Mouse (Mus musculus): ENCODE measurements around the gene Gm3002.
"Not testable (repeated sequence)": the region's sequence is repeated elsewhere in the genome, so short reads cannot be mapped to it uniquely, and the experiment has no call there.

Gene Gm3002

GRCm38 (mm10) chr14:3809774-3810173 lies at the start of gene Gm3002:
Gene Gm3002 (plus strand): TSS chr14:3810074.
- not testable (repeated sequence) for DNase-seq (ENCODE audit: low spot score in 2 of 2)

DNA sequence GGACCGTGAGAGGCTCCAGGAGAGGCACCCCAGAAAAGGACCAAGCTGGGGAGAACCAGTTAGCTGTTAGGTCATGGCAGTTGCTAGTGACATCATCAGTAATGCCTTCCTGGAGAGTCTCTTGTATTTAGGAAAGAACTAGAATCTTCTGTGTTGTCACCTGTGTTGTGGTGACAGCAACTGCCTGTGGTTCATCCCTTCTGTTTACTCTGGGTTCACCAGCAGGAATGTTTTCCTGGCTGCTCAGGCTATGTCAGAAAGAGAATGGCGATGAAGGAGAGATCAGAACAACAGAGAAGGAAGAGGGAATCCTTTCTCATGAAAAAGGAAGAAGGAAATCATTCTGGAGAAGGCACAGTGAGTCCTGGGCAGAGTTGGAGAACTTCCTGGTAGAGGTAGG lies 36.1 kb downstream of the Gm3002 start, which contains the start of gene Gm3033:
Gene Gm3033 (plus strand): TSS at position 301 of the 400 bp plus-strand sequence.
- DNase-seq (ENCODE audit: low spot score in 2 of 2): not testable (repeated sequence)

DNA sequence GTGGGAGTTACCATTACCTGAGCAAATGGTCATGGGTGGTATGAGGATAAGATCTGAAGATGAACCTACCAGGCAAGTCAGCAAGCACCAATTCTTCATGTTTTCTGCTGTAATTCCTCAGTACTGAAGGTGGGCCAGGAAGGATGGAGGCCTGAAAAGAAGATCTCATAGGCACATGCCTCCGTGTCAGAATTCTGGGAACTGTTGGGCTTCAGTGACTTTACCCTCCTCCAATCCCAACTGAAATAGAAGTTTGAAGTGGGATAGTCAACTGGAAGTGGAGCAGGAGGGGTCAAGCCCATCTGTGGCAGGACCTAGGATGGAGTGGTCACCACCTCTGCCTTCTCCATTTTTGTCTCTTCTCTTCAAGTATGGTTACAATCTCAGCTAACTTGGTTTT lies 74.0 kb downstream of the Gm3002 start, which contains the start of gene Gm2916:
Gene Gm2916 (plus strand): TSS at position 301 of the 400 bp plus-strand sequence.
- not testable (repeated sequence) for DNase-seq (ENCODE audit: low spot score in 2 of 2)

DNA sequence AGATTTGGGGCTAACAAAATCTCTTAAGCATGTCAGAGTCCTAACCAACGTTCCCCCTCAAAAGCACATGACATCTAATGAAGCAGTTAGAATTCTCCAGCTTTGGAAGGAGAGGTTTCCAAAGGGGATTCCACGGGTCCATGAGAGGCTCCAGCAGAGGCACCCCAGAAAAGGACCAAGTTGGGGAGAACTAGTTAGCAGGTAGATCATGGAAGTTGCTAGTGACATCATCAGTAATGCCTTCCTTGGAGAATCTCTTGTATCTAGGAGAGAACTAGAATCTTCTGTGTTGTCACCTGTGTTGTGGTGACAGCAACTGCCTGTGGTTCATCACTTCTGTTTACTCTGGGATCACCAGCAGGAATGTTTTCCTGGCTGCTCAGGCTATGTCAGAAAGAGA lies 121.6 kb downstream of the Gm3002 start, which contains the start of gene Gm3029:
Gene Gm3029 (plus strand): TSS at position 301 of the 400 bp plus-strand sequence.
- not testable (repeated sequence) for DNase-seq (ENCODE audit: low spot score in 2 of 2)

GRCm38 (mm10) chr14:3963247-3963646 lies 153.4 kb downstream of the Gm3002 start, which contains the start of gene Gm3095:
Gene Gm3095 (plus strand): TSS chr14:3963547.
- DNase-seq (ENCODE audit: low spot score in 2 of 2): not testable (repeated sequence)

- DNase-seq (ENCODE audit: low spot score in 2 of 2): not testable (repeated sequence)
Measured at GRCm38 (mm10) chr14:3998094-3998493, 188.2 kb downstream of the Gm3002 start, which contains the start of gene Gm3099. Gene Gm3099 (plus strand): TSS chr14:3998394.

All from spleen, postnatal 4 days (tissue).